Mouse (Mus musculus): ENCODE measurements around the gene Elf1. TPM values are rescaled to one million over a fixed set of nuclear protein-coding genes. Genes with fewer than 3 reads are reported as not detected.

The Elf1 gene
- polyA plus RNA-seq, 1 experiment: 3.9 TPM

DNA sequence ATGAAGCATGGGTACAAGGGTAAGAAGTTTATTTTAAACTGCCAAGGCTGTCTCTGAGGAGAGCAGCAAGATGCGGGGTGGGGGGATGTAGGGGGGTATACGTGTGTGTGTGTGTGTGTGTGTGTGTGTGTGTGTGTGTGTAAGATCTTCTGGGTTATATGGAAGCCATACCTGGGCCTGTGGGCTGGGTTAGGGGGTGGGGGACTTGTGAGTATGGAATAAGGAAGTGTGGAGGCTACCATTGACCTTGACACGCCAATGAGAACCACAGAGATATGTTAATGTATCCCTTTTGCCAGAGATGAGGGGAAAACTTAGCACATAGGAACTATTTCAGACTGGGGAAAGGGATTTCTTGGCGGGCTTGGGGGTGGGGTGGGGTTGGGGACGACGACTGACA lies 108.4 kb downstream of the Elf1 start:
- H3K4me3 ChIP-seq (ENCODE audit: control insufficient read depth, low read depth, low read length): no peak overlapping the region; the same call in 1 of the 2 replicates
- H3K4me1 ChIP-seq (ENCODE audit: control insufficient read depth, insufficient read depth, low read length): peaks cover 3% of the 10 kb centered on the region; the same call in 1 of the 2 replicates
- no peaks in the 10 kb centered on the region for H3K27me3 ChIP-seq (ENCODE audit: control insufficient read depth, insufficient read depth, low read length)
- no peak overlapping the region for H3K27ac ChIP-seq (ENCODE audit: control insufficient read depth, insufficient read depth, low read depth, low read length)
- TF ChIP-seq POLR2A (IDR thresholded peaks at IDR 0.05; ENCODE audit: control insufficient read depth, low read depth, low read length) (no peak), CTCF (IDR thresholded peaks at IDR 0.05; ENCODE audit: control insufficient read depth, insufficient read depth, insufficient replicate concordance, low read depth, low read length) (no peak)
- H3K36me3 ChIP-seq (ENCODE audit: control insufficient read depth, insufficient read depth, low read length): no peaks in the 10 kb centered on the region; the same call in 1 of the 2 replicates

- TF ChIP-seq POLR2A (IDR thresholded peaks at IDR 0.05; ENCODE audit: control insufficient read depth, low read depth, low read length): no peak
- no peak for TF ChIP-seq CTCF (IDR thresholded peaks at IDR 0.05; ENCODE audit: control insufficient read depth, insufficient read depth, insufficient replicate concordance, low read depth, low read length)
- Histone ChIP-seq H3K27me3 (ENCODE audit: control insufficient read depth, insufficient read depth, low read length) (no peaks in the 10 kb centered on the region), H3K27ac (ENCODE audit: control insufficient read depth, insufficient read depth, low read depth, low read length) (no peak overlapping the region), H3K36me3 (ENCODE audit: control insufficient read depth, insufficient read depth, low read length) (no peaks in the 10 kb centered on the region; the same call in 1 of the 2 replicates), H3K4me3 (ENCODE audit: control insufficient read depth, low read depth, low read length) (no peak overlapping the region), H3K4me1 (ENCODE audit: control insufficient read depth, insufficient read depth, low read length) (peaks cover 3% of the 10 kb centered on the region; the same call in 1 of the 2 replicates)
These were observed 109.9 kb downstream of the Elf1 start for GRCm38 (mm10) chr14:79590916-79591315.

- Histone ChIP-seq H3K4me1 (ENCODE audit: control insufficient read depth, insufficient read depth, low read length) (peaks cover 3% of the 10 kb centered on the region; the same call in 1 of the 2 replicates), H3K36me3 (ENCODE audit: control insufficient read depth, insufficient read depth, low read length) (peaks cover 1% of the 10 kb centered on the region), H3K4me3 (ENCODE audit: control insufficient read depth, low read depth, low read length) (no peak overlapping the region), H3K27me3 (ENCODE audit: control insufficient read depth, insufficient read depth, low read length) (no peaks in the 10 kb centered on the region), H3K27ac (ENCODE audit: control insufficient read depth, insufficient read depth, low read depth, low read length) (no peak overlapping the region)
- TF ChIP-seq POLR2A (IDR thresholded peaks at IDR 0.05; ENCODE audit: control insufficient read depth, low read depth, low read length) (no peak), CTCF (IDR thresholded peaks at IDR 0.05; ENCODE audit: control insufficient read depth, insufficient read depth, insufficient replicate concordance, low read depth, low read length) (no peak)
These were observed 110.6 kb downstream of the Elf1 start for GRCm38 (mm10) chr14:79591611-79592010.

GRCm38 (mm10) chr14:79594069-79594468 lies 113.1 kb downstream of the Elf1 start:
- TF ChIP-seq POLR2A (IDR thresholded peaks at IDR 0.05; ENCODE audit: control insufficient read depth, low read depth, low read length): no peak
- TF ChIP-seq CTCF (IDR thresholded peaks at IDR 0.05; ENCODE audit: control insufficient read depth, insufficient read depth, insufficient replicate concordance, low read depth, low read length): no peak
- no peak overlapping the region for H3K4me3 ChIP-seq (ENCODE audit: control insufficient read depth, low read depth, low read length)
- no peaks in the 10 kb centered on the region for H3K27me3 ChIP-seq (ENCODE audit: control insufficient read depth, insufficient read depth, low read length)
- no peak overlapping the region for H3K27ac ChIP-seq (ENCODE audit: control insufficient read depth, insufficient read depth, low read depth, low read length)
- H3K36me3 ChIP-seq (ENCODE audit: control insufficient read depth, insufficient read depth, low read length): peaks cover 3% of the 10 kb centered on the region; the same call in 1 of the 2 replicates
- no peaks in the 10 kb centered on the region for H3K4me1 ChIP-seq (ENCODE audit: control insufficient read depth, insufficient read depth, low read length)

GRCm38 (mm10) chr14:79596602-79597001 lies 115.6 kb downstream of the Elf1 start:
- Histone ChIP-seq H3K36me3 (ENCODE audit: control insufficient read depth, insufficient read depth, low read length) (peaks cover 3% of the 10 kb centered on the region; the same call in 1 of the 2 replicates), H3K27ac (ENCODE audit: control insufficient read depth, insufficient read depth, low read depth, low read length) (no peak overlapping the region), H3K27me3 (ENCODE audit: control insufficient read depth, insufficient read depth, low read length) (no peaks in the 10 kb centered on the region), H3K4me1 (ENCODE audit: control insufficient read depth, insufficient read depth, low read length) (no peaks in the 10 kb centered on the region), H3K4me3 (ENCODE audit: control insufficient read depth, low read depth, low read length) (no peak overlapping the region)
- no peak for TF ChIP-seq CTCF (IDR thresholded peaks at IDR 0.05; ENCODE audit: control insufficient read depth, insufficient read depth, insufficient replicate concordance, low read depth, low read length)
- TF ChIP-seq POLR2A (IDR thresholded peaks at IDR 0.05; ENCODE audit: control insufficient read depth, low read depth, low read length): no peak

GRCm38 (mm10) chr14:79605881-79606280 lies 124.9 kb downstream of the Elf1 start:
- Histone ChIP-seq H3K4me1 (ENCODE audit: control insufficient read depth, insufficient read depth, low read length) (no peaks in the 10 kb centered on the region), H3K27ac (ENCODE audit: control insufficient read depth, insufficient read depth, low read depth, low read length) (no peak overlapping the region), H3K4me3 (ENCODE audit: control insufficient read depth, low read depth, low read length) (no peak overlapping the region), H3K27me3 (ENCODE audit: control insufficient read depth, insufficient read depth, low read length) (no peaks in the 10 kb centered on the region), H3K36me3 (ENCODE audit: control insufficient read depth, insufficient read depth, low read length) (peaks cover 2% of the 10 kb centered on the region; the same call in 1 of the 2 replicates)
- no peak for TF ChIP-seq CTCF (IDR thresholded peaks at IDR 0.05; ENCODE audit: control insufficient read depth, insufficient read depth, insufficient replicate concordance, low read depth, low read length)
- no peak for TF ChIP-seq POLR2A (IDR thresholded peaks at IDR 0.05; ENCODE audit: control insufficient read depth, low read depth, low read length)

DNA sequence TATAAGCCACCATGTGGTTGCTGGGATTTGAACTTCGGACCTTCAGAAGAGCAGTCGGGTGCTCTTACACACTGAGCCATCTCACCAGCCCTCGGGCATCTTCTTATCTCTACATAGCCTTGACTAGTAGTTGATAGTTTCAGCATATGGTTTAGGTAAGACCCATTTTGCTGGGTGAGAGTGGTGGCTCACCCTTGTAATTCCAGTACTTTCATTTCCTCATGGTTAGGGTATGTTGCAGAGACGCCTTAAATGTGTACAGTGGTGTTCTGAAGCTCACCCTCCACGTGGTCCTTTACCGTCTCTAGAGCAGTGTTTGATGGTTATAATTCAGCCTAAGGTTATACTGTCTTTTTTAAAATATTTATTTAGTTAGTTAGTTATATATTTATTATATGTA lies 125.4 kb downstream of the Elf1 start:
- no peaks in the 10 kb centered on the region for H3K4me1 ChIP-seq (ENCODE audit: control insufficient read depth, insufficient read depth, low read length)
- no peaks in the 10 kb centered on the region for H3K27me3 ChIP-seq (ENCODE audit: control insufficient read depth, insufficient read depth, low read length)
- no peak overlapping the region for H3K27ac ChIP-seq (ENCODE audit: control insufficient read depth, insufficient read depth, low read depth, low read length)
- no peak overlapping the region for H3K4me3 ChIP-seq (ENCODE audit: control insufficient read depth, low read depth, low read length)
- no peak for TF ChIP-seq CTCF (IDR thresholded peaks at IDR 0.05; ENCODE audit: control insufficient read depth, insufficient read depth, insufficient replicate concordance, low read depth, low read length)
- TF ChIP-seq POLR2A (IDR thresholded peaks at IDR 0.05; ENCODE audit: control insufficient read depth, low read depth, low read length): no peak
- H3K36me3 ChIP-seq (ENCODE audit: control insufficient read depth, insufficient read depth, low read length): peaks cover 2% of the 10 kb centered on the region; the same call in 1 of the 2 replicates
